Mouse (Mus musculus) ovary, postnatal 10 days (tissue): ENCODE data around the gene N4bp2l2.

ENCODE experiments used
- DNase-seq: peaks from one replicate; pipeline ENCODE4 v3.0.0; 2022; ENCODE audit warnings: low spot score

N4bp2l2 gene

GRCm38 (mm10) chr5:150566226-150566625 lies 99.8 kb downstream of the N4bp2l2 start:
- no peak for DNase-seq

- DNase-seq, result no peak
Observed at GRCm38 (mm10) chr5:150564426-150564825, 101.6 kb downstream of the N4bp2l2 start.

GRCm38 (mm10) chr5:150561783-150562182 lies 104.2 kb downstream of the N4bp2l2 start:
- DNase-seq, result no peak

- no peak for DNase-seq
Observed at GRCm38 (mm10) chr5:150561376-150561775, 104.6 kb downstream of the N4bp2l2 start.

GRCm38 (mm10) chr5:150560851-150561250 lies 105.1 kb downstream of the N4bp2l2 start:
- no peak for DNase-seq

GRCm38 (mm10) chr5:150559519-150560103 lies 106.4 kb downstream of the N4bp2l2 start:
- DNase-seq, result no peak
